Comparison of ENCODE assay signal across 12 mouse cellular contexts in the genomic region with DNA sequence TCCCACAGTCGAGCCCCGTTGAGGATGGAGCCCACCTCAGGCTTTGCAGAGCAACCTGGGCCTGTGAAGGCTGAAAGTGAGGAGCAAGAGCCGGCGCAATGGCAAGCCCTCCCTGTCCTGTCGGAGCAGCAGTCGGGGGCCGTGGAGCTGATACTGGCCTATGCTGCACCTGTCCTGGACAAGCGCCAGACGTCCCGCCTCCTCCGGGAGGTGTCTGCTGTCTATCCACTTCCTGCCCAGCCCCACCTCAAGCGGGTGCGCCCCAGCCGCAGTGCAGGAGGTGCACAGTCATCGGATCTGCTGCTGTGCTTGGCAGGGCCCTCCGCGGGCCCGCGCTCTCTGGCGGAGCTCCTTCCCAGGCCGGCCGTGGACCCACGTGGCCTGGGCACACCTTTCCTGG. TPM values are rescaled to one million over a fixed set of nuclear protein-coding genes. Genes with fewer than 3 reads are reported as not detected.
DNase-seq lines count a peak whose midpoint lies in the region; ATAC-seq and TF ChIP-seq lines count a peak whose summit lies in the region.
"Had no signal": no experiment of that assay in that cellular context is flagged by ENCODE, and none has a peak within 500 bp of the region (broad histone marks: within the 10 kb centered on the region; RNA-seq: fewer than 3 reads in every experiment).

No protein-coding gene starts in this region.

- H3K27ac ChIP-seq in liver, postnatal 0 days (ENCODE audit: low read depth), result no peak overlapping the region
- H3K27ac ChIP-seq in ES-E14 (ENCODE audit: insufficient read depth, low read depth, low read length, poor library complexity, severe bottlenecking), result no peak overlapping the region; the same call in 1 of the 2 replicates
- H3K27ac ChIP-seq in intestine, embryonic 15.5 days, result no peak overlapping the region
- H3K27ac ChIP-seq: hindbrain, postnatal 0 days had no signal

- peaks cover 31% of the 10 kb centered on the region for H3K36me3 ChIP-seq in liver, postnatal 0 days (replicated peaks; ENCODE audit: insufficient read depth, low read length)
- peaks cover 32% of the 10 kb centered on the region for H3K36me3 ChIP-seq in ES-E14 (ENCODE audit: control insufficient read depth, insufficient read depth, low read length, poor library complexity, severe bottlenecking)
- H3K36me3 ChIP-seq in intestine, embryonic 15.5 days, result peaks cover 45% of the 10 kb centered on the region

- H3K27me3 ChIP-seq in liver, postnatal 0 days (ENCODE audit: insufficient read depth, low read length), result no peaks in the 10 kb centered on the region
- no peaks in the 10 kb centered on the region for H3K27me3 ChIP-seq in intestine, embryonic 15.5 days (replicated peaks)
- H3K27me3 ChIP-seq: heart, embryonic 12.5 days had no signal

- DNase-seq in liver, result peak; percentile 65
- no peak for DNase-seq in liver, postnatal 0 days
- no peak for DNase-seq in ES-E14 (ENCODE audit: low read depth, low spot score)
- peak; percentile 58 for DNase-seq in thymus, postnatal 10 days (ENCODE audit: low spot score in 2 of 2)
- no peak for DNase-seq in frontal cortex, postnatal 25 days (ENCODE audit: low spot score in 2 of 2)
- no peak for DNase-seq in frontal cortex, adult 2 months (ENCODE audit: extremely low spot score in 1 of 2, low spot score in 1 of 2)
- DNase-seq: adrenal gland, postnatal 10 days; kidney, postnatal 4 days; lung, adult 18-20 months had no signal

- no peak overlapping the region for H3K4me2 ChIP-seq in liver, postnatal 0 days (ENCODE audit: low read depth, low read length)
- H3K4me2 ChIP-seq in intestine, embryonic 15.5 days (replicated peaks), result no peak overlapping the region
- H3K4me2 ChIP-seq: heart, embryonic 12.5 days had no signal

- TF ChIP-seq CTCF in liver, postnatal 0 days (IDR thresholded peaks at IDR 0.05; ENCODE audit: low read depth), result no peak

- H3K4me3 ChIP-seq in liver, postnatal 0 days (ENCODE audit: low read depth, low read length), result no peak overlapping the region
- H3K4me3 ChIP-seq in ES-E14 (ENCODE audit: insufficient read depth in 1 of 2, low read depth in 1 of 2, low read length in 2 of 2, poor library complexity in 1 of 2, severe bottlenecking in 1 of 2), result peak overlapping the region; percentile 60 to 61; a peak in 3 of 4 replicates
- H3K4me3 ChIP-seq in intestine, embryonic 15.5 days (replicated peaks), result no peak overlapping the region
- H3K4me3 ChIP-seq: heart, embryonic 12.5 days had no signal

- no peak overlapping the region for H3K9ac ChIP-seq in liver, postnatal 0 days (replicated peaks)
- peak overlapping the region; percentile 68 for H3K9ac ChIP-seq in ES-E14 (ENCODE audit: insufficient read depth, low read depth, low read length, poor library complexity, severe bottlenecking)
- H3K9ac ChIP-seq in intestine, embryonic 15.5 days, result no peak overlapping the region
- H3K9ac ChIP-seq: heart, embryonic 12.5 days had no signal

- H3K9me3 ChIP-seq in liver, postnatal 0 days (ENCODE audit: low read length), result no peaks in the 10 kb centered on the region
- no peaks in the 10 kb centered on the region for H3K9me3 ChIP-seq in ES-E14 (ENCODE audit: control insufficient read depth, insufficient read depth, low read depth, low read length)
- no peaks in the 10 kb centered on the region for H3K9me3 ChIP-seq in intestine, embryonic 15.5 days
- H3K9me3 ChIP-seq: heart, embryonic 12.5 days had no signal

- no peak for ATAC-seq in liver, postnatal 0 days
- ATAC-seq in intestine, embryonic 15.5 days, result peak; percentile 13; the same call in 1 of the 2 replicates
- ATAC-seq: hindbrain, postnatal 0 days had no signal

- peaks cover 34% of the 10 kb centered on the region for H3K4me1 ChIP-seq in liver, postnatal 0 days (ENCODE audit: insufficient read depth)
- H3K4me1 ChIP-seq in ES-E14 (ENCODE audit: control insufficient read depth in 2 of 2, insufficient read depth in 2 of 2, low read length in 2 of 2, poor library complexity in 1 of 2), result peaks cover 0 to 21% of the 10 kb centered on the region in 2 experiments; a peak in 1 of 4 replicates
- H3K4me1 ChIP-seq in intestine, embryonic 15.5 days (replicated peaks), result peaks cover 26% of the 10 kb centered on the region

- 88% methylated on average over 23 of the region's 23 CpGs for WGBS in liver, postnatal 0 days (ENCODE audit: insufficient replicate concordance)
- WGBS in intestine, embryonic 15.5 days, result 76% methylated on average over 23 of the region's 23 CpGs

- no peak for TF ChIP-seq EP300 in liver, postnatal 0 days (IDR thresholded peaks at IDR 0.05; ENCODE audit: low read depth)

- in situ Hi-C loops in ES-E14 (cut with MboI; ENCODE audit: low sequenced_read_pairs in 2 of 2, unreplicated experiment in 2 of 2), result no loop called here

TF ChIP-seq in ES-E14, 5 proteins besides CTCF, POLR2A, EP300 and RAD21:
- TF ChIP-seq HCFC1 (IDR thresholded peaks at IDR 0.05; ENCODE audit: borderline replicate concordance, insufficient read depth, low read length) (no peak), CHD2 (IDR thresholded peaks at IDR 0.05; ENCODE audit: low read depth, low read length) (no peak), ZNF384 (IDR thresholded peaks at IDR 0.05; ENCODE audit: low read depth, low read length) (no peak), ZC3H11A (IDR thresholded peaks at IDR 0.05; ENCODE audit: borderline replicate concordance, low read depth, low read length) (no peak), MAFK (IDR thresholded peaks at IDR 0.05; ENCODE audit: insufficient read depth, low read depth, low read length) (no peak)

RNA-seq across cellular contexts. Expression of gene Gm49322, which starts 0.5 kb away (rescaled TPM):
- 0.20 and 0.52 TPM in 2 replicates for polyA plus RNA-seq in liver, postnatal 0 days (2015; fragmentation: Nextera tagmentation; extraction: Ambion mirVana)
- total RNA-seq in ES-E14 (2012; rRNA removed), result 8.4 and 9.7 TPM in 2 replicates
- polyA plus RNA-seq in intestine, embryonic 15.5 days (2015; fragmentation: Nextera tagmentation; extraction: Ambion mirVana), result 3.9 and 4.1 TPM in 2 replicates
- 2.8 and 3.1 TPM in 2 replicates for polyA plus RNA-seq in frontal cortex, adult 2 months (2012; rRNA removed)

RNA-seq across cellular contexts. Expression of gene Adat3, which starts 3.6 kb away (rescaled TPM):
- 2.1 and 2.6 TPM in 2 replicates for polyA plus RNA-seq in liver, postnatal 0 days (2015; fragmentation: Nextera tagmentation; extraction: Ambion mirVana)
- 12.2 and 12.7 TPM in 2 replicates for total RNA-seq in ES-E14 (2012; rRNA removed)
- polyA plus RNA-seq in intestine, embryonic 15.5 days (2015; fragmentation: Nextera tagmentation; extraction: Ambion mirVana), result 6.4 and 6.6 TPM in 2 replicates
- polyA plus RNA-seq in frontal cortex, adult 2 months (2012; rRNA removed), result 5.6 and 8.1 TPM in 2 replicates

RNA-seq across cellular contexts. Expression of gene Scamp4, which starts 3.6 kb away (rescaled TPM):
- 27.5 and 29.2 TPM in 2 replicates for polyA plus RNA-seq in liver, postnatal 0 days (2015; fragmentation: Nextera tagmentation; extraction: Ambion mirVana)
- 54.8 and 83.8 TPM in 2 replicates for total RNA-seq in ES-E14 (2012; rRNA removed)
- 105 and 114 TPM in 2 replicates for polyA plus RNA-seq in intestine, embryonic 15.5 days (2015; fragmentation: Nextera tagmentation; extraction: Ambion mirVana)
- 61.0 and 66.1 TPM in 2 replicates for polyA plus RNA-seq in frontal cortex, adult 2 months (2012; rRNA removed)

RNA-seq across cellular contexts. Expression of gene Abhd17a, which starts 16.2 kb away (rescaled TPM):
- polyA plus RNA-seq in liver, postnatal 0 days (2015; fragmentation: Nextera tagmentation; extraction: Ambion mirVana), result 50.2 and 59.3 TPM in 2 replicates
- 67.9 and 68.7 TPM in 2 replicates for total RNA-seq in ES-E14 (2012; rRNA removed)
- 95.7 and 101 TPM in 2 replicates for polyA plus RNA-seq in intestine, embryonic 15.5 days (2015; fragmentation: Nextera tagmentation; extraction: Ambion mirVana)
- 253 and 271 TPM in 2 replicates for polyA plus RNA-seq in frontal cortex, adult 2 months (2012; rRNA removed)

RNA-seq across cellular contexts. Expression of gene Csnk1g2, which starts 16.3 kb away (rescaled TPM):
- polyA plus RNA-seq in liver, postnatal 0 days (2015; fragmentation: Nextera tagmentation; extraction: Ambion mirVana), result 41.4 and 45.8 TPM in 2 replicates
- 138 and 167 TPM in 2 replicates for total RNA-seq in ES-E14 (2012; rRNA removed)
- polyA plus RNA-seq in intestine, embryonic 15.5 days (2015; fragmentation: Nextera tagmentation; extraction: Ambion mirVana), result 134 and 152 TPM in 2 replicates
- 252 and 270 TPM in 2 replicates for polyA plus RNA-seq in frontal cortex, adult 2 months (2012; rRNA removed)

Comparison
In these comparisons a context has a peak if more than half of its experiments do, and no peak if none do; other contexts are left out.
1. DNase-seq: peak in liver (single experiment) and thymus, postnatal 10 days (2 of 2); none in liver, postnatal 0 days (single experiment), ES-E14 (single experiment), frontal cortex, postnatal 25 days (0 of 2) and frontal cortex, adult 2 months (0 of 2).
2. H3K4me3 ChIP-seq: peak in ES-E14 (2 of 2); none in liver, postnatal 0 days (single experiment) and intestine, embryonic 15.5 days (single experiment).